Mouse (Mus musculus): ENCODE measurements around the gene Gm20390. TPM values are rescaled to one million over a fixed set of nuclear protein-coding genes. Genes with fewer than 3 reads are reported as not detected.

The Gm20390 gene
- polyA plus RNA-seq, 1 experiment from 2014 or later: 369 TPM

GRCm38 (mm10) chr11:93911603-93912002 is 56.5 kb downstream of the Gm20390 start:
- no peak overlapping the region for H3K4me2 ChIP-seq
- no peak overlapping the region for H3K4me3 ChIP-seq
- H3K27ac ChIP-seq (replicated peaks): no peak overlapping the region
- peaks cover 62% of the 10 kb centered on the region for H3K36me3 ChIP-seq
- no peak overlapping the region for H3K9ac ChIP-seq
- ATAC-seq (ENCODE audit: low FRiP score, low read depth): no peak
- no peaks in the 10 kb centered on the region for H3K4me1 ChIP-seq (replicated peaks)
- no peaks in the 10 kb centered on the region for H3K27me3 ChIP-seq
- 92% methylated on average over 3 of the region's 3 CpGs for WGBS
- no peaks in the 10 kb centered on the region for H3K9me3 ChIP-seq

GRCm38 (mm10) chr11:93908829-93909228 is 59.3 kb downstream of the Gm20390 start:
- no peak overlapping the region for H3K4me3 ChIP-seq
- no peak overlapping the region for H3K27ac ChIP-seq (replicated peaks)
- 92% methylated on average over 9 of the region's 9 CpGs for WGBS
- no peak for ATAC-seq (ENCODE audit: low FRiP score, low read depth)
- H3K4me2 ChIP-seq: no peak overlapping the region
- H3K9me3 ChIP-seq: no peaks in the 10 kb centered on the region
- no peak overlapping the region for H3K9ac ChIP-seq
- no peaks in the 10 kb centered on the region for H3K27me3 ChIP-seq
- H3K36me3 ChIP-seq: peaks cover 57% of the 10 kb centered on the region
- H3K4me1 ChIP-seq (replicated peaks): no peaks in the 10 kb centered on the region

- H3K27ac ChIP-seq (replicated peaks): no peak overlapping the region
- H3K36me3 ChIP-seq: peaks cover 52% of the 10 kb centered on the region
- H3K4me2 ChIP-seq: no peak overlapping the region
- ATAC-seq (ENCODE audit: low FRiP score, low read depth): no peak
- no peaks in the 10 kb centered on the region for H3K4me1 ChIP-seq (replicated peaks)
- no peak overlapping the region for H3K9ac ChIP-seq
- no peaks in the 10 kb centered on the region for H3K27me3 ChIP-seq
- WGBS: 89% methylated on average over 3 of the region's 3 CpGs
- no peaks in the 10 kb centered on the region for H3K9me3 ChIP-seq
- H3K4me3 ChIP-seq: no peak overlapping the region
These were observed 60.3 kb downstream of the Gm20390 start for GRCm38 (mm10) chr11:93907839-93908238.

GRCm38 (mm10) chr11:93906834-93907233 is 61.3 kb downstream of the Gm20390 start:
- WGBS: 91% methylated on average over 4 of the region's 4 CpGs
- ATAC-seq (ENCODE audit: low FRiP score, low read depth): no peak
- H3K27me3 ChIP-seq: no peaks in the 10 kb centered on the region
- no peaks in the 10 kb centered on the region for H3K4me1 ChIP-seq (replicated peaks)
- no peaks in the 10 kb centered on the region for H3K9me3 ChIP-seq
- H3K27ac ChIP-seq (replicated peaks): no peak overlapping the region
- no peak overlapping the region for H3K4me2 ChIP-seq
- H3K9ac ChIP-seq: no peak overlapping the region
- no peak overlapping the region for H3K4me3 ChIP-seq
- H3K36me3 ChIP-seq: peaks cover 51% of the 10 kb centered on the region

Other genes starting within 250 kb of the Gm20390 start
- gene Utp18, start 82.5 kb downstream of the Gm20390 start, polyA plus RNA-seq (2015; fragmentation: Nextera tagmentation; extraction: Ambion mirVana): 30.5 and 30.8 TPM in 2 replicates
- gene Mbtd1, start 82.4 kb downstream of the Gm20390 start, polyA plus RNA-seq (2015; fragmentation: Nextera tagmentation; extraction: Ambion mirVana): 22.3 and 22.9 TPM in 2 replicates
- 94.8 and 100 TPM in 2 replicates for gene Nme2, start 12.0 kb downstream of the Gm20390 start, polyA plus RNA-seq (2015; fragmentation: Nextera tagmentation; extraction: Ambion mirVana)
- gene Nme1, start 228 bp upstream of the Gm20390 start, polyA plus RNA-seq (2015; fragmentation: Nextera tagmentation; extraction: Ambion mirVana): 346 and 369 TPM in 2 replicates
- gene Spag9, start 27.8 kb upstream of the Gm20390 start, polyA plus RNA-seq (2015; fragmentation: Nextera tagmentation; extraction: Ambion mirVana): 77.4 and 89.5 TPM in 2 replicates
- 32.8 and 35.6 TPM in 2 replicates for gene Tob1, start 243.2 kb upstream of the Gm20390 start, polyA plus RNA-seq (2015; fragmentation: Nextera tagmentation; extraction: Ambion mirVana)